Mouse (Mus musculus) T-helper 1 cell (primary cell): ENCODE measurements around the gene Nlk.

Source experiments
- in situ Hi-C: fragments of 300-600 bp; cut with MboI, MseI; formaldehyde crosslinking; loops from one replicate; pipeline ENCODE4 v1.15.1; 2025; ENCODE audit warnings: high pct_unique_total_duplicates

Nlk gene

DNA sequence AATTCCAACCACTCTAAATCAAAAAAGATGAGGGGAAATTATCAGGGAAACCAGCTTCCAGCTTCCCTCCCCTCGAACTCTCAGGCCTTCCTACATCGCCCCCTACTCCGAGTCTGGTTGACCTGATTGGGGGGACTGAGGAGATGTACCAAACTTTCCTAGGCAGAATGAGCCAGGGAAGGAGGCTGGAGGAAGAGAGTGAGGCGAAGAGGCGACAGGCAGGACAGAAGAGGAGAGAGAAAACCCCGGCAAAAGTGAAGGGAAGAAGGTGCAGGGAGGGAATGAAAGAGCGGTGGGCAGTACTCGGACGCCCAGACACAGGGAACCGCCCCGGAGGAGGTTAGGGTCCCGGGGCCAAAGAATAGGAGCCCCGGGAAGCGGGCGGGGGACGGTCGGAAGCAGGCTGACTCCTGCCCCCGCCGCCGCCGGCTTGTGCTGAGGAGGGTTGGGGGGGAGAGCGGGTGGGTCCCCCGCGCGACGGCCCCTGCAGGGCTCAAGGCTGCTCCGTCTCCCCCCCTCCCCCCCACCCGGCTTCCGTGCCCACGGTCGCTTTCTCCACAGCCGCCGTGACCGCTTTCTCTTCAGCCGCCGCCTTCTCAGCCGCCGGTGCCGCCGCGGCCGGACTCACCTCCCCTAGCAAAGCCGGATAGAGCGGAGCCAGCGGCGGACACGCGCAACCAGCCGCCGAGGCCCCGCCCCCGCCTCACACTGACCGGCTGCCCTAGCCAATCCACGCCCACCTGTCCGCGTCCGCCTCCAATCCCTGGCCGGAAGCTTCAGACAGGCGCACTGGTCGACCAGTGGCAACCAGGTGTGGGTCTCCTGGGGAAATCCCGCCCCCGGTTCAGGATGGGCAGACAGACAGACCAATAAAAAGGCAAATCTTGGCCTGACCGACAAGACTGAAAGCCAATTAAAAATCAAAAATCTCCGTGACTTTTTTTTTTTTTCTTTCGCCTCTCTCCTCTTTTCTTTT, at the start of gene Nlk:
Gene Nlk (minus strand): TSS at position 597 of the 976 bp plus-strand sequence.
- in situ Hi-C loops, result no loop called here

DNA sequence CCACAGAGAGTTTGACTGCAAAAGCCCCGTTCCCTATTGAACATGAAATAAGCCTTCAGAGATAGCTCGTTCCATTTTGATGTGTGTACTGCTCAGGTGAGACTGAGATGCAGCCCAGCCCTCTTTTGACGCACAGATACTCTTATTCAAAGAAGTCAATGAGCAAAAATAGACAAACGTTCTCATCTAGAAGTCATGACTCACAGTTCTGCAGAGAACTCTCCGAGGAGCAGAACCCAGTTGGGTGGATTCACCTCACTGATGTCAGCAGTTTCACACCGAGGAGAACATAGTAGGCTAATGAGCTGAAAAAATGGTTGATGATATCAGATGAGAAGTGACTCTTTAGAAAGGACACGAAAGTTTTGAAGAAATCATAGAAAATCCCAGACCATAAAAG, 49.1 kb upstream of the Nlk start:
- in situ Hi-C loops, result no loop called here

DNA sequence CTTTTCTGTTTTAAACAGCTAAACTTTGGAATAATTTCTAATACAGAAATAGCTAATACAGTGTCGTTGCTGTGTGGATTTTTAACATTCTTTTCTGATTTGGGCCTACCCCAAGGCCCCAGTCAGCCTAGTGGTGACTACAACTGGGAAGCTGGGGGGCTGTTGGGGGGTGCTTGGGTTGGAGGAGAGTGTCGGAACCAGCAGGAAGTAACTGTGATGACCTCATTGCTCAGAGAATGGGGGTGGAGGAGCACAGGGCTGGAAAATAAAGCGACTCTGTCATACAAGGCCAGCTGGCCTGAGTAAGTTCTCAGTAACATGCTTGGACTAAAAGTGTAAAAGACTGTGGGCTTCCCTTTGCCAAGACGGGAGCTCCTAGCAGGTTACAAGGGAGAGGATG, 48.3 kb upstream of the Nlk start:
- in situ Hi-C loops, result no loop called here

DNA sequence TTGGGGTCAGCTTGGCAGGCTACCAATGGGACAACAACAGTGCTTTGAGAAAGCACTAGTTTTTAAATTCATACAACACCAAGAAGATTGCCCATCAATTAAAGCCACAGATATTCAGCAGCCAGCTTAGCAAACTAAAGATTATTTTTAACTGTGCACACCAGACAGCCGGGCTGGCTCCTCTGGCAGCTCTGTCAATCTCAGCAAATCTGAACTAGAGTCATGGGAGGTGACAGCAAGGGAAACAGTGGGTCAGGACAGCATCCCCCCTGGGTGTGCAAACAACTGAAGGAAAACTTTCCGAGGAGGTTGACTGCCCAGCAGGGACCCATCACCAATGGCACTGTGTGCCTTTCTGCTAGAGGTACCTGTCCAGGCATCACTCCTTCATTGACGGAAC, 45.3 kb upstream of the Nlk start:
- in situ Hi-C loops, result no loop called here

DNA sequence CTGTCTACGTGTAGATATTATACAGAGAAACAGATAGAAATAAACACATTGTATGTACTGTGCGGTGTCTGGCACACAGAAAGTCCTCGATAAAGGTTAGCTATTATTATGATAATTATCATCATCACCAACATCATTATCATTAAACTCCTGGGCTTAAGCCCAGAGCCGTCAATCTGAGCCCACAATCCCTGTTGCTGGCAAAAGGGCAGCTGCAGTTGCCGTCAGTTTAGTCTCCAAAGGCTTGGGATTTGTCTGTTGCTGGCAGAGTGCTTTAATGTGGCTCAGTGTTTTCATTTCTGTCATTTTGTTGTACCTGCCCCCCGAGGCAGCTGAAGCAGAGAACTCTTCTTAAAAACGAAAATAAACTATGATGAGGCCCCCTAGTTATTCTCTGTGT, 44.8 kb upstream of the Nlk start:
- in situ Hi-C loops, result no loop called here

DNA sequence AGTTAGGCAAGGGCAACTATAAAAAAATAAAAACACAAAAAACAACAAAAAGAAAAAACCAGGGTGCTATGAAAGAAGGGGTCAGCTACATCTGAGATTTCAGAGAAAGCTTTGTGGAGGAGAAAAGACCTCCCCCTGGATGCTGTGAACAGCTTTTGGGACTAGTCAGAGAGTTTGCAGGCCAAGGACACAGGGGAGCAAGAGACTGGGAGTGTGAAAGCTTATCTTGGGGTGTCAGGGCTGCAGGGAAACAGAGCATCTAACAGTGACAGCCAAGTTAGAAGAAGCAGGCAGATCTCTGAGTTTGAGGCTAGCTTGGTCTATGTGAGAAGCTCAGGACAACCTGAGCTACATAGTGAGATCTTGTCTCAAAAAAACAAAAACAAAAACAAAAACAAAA, 42.2 kb upstream of the Nlk start:
- in situ Hi-C loops, result no loop called here

DNA sequence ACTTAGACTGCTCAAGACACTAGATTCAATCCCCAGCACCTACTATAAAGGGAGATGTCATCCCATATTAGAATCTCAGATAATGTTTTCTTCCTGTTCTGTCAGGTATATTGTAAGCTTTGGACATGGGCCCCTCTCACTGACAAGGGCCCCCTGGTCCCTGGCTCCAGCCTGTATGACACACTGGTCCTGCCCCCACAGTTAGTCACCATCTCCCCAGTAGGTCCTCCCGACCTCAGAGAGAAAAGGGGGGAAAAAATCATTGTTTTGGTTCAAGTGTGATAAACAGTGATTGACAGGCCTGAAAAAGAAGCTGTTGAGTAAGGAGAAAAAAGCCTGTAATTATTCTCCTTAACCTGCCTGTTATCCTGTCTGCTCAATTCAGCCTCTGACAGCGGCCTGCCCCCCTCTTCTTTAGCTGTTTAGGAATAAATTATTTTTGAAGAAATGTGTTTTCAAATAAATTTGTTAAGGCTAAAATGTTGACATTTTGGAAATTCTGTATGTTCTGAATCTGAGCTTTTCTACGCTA, 39.8 kb upstream of the Nlk start:
- in situ Hi-C loops, result no loop called here

DNA sequence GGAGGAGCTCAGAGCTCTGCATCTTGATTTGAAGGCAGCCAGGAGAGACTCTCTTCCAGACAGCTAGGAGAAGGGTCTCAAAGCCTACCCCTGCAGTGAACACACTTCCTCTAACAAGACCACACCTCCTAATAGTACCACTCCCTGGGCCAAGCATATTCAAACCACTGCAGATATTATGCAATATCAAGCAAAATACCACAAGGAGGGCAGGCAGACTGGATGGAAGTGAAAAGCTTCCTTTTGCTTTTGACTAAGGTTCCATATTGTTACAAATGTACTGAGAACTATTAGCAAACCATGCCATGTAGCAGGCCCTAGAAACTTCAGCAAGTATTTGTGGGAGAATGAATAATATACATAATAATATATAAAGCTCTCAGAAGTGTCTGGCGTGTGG, 38.0 kb upstream of the Nlk start:
- in situ Hi-C loops, result no loop called here

DNA sequence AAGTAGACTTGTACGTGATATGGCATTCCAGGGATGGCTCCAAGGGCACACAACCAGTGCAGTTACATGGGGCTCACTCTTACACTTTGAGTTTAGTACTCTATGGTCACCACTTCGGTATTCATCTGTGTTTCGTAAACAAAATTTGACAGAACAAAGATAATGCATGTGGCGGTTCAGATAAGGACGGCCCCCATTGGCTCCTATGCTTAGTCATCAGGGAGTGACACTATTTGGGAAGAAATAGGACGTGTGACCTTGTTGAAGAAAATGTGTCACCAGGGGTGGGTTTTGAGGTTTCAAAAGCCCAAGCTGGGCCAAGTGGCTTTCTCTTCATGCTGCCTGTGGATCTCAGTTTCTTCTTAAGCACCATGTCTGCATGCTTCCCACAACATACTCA, 35.4 kb upstream of the Nlk start:
- in situ Hi-C loops, result no loop called here

DNA sequence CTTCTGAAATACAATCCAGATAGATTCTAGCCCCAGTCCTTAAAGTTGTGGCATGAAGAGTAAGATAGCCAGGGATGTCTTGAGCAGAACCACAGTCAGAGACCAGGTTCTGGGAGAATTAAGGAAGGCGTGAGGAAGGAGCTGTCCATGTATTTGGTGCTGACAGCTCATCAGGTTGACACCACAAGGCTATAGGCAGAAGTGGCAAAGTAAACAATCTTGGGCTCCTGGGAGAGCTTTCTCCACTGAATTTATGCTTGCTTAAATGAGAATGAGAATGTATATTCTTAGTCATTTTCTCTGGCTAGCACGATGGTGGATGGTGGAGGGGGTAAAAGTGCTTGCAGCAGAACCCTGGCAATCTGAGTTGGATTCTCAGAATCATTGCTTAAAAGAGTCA, 33.7 kb upstream of the Nlk start:
- in situ Hi-C loops, result no loop called here

DNA sequence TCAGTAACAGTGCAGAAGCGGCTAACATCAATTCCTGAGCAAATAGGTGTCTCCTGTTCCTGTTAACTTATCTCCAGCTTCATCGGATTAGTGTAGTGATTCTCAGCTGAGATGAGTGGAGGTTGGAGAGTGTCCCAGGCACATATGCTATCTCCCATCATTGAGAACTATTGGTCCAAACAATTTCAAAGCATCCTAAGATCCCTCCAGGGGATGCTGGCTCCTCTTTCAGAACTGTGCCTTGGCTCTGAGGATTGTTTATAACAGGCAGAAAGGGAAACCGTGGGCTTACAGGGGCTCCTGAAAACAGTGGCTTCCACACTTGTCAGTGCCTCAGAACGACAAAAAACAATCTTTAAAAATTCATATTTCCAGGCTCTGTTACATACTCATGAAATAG, 30.9 kb upstream of the Nlk start:
- in situ Hi-C loops, result no loop called here

DNA sequence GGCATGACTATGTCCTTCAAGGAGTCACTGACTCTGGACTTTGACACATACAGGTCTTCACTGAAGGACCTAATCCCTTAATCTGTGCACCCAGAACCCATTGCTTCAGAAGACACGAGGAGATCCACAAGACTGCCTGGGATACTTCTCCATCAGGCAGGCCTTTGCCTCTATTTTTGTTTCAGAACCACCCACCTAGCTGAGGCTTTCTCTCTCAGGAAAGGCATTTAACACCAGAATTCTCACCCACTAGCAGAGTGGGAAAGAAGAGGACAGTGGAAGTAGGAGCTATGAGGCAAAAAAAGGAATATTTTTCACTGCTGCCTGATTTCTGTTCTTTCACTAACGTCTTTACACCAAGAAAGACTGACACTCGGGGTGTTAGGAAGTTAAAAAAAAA, 29.2 kb upstream of the Nlk start:
- in situ Hi-C loops, result no loop called here

DNA sequence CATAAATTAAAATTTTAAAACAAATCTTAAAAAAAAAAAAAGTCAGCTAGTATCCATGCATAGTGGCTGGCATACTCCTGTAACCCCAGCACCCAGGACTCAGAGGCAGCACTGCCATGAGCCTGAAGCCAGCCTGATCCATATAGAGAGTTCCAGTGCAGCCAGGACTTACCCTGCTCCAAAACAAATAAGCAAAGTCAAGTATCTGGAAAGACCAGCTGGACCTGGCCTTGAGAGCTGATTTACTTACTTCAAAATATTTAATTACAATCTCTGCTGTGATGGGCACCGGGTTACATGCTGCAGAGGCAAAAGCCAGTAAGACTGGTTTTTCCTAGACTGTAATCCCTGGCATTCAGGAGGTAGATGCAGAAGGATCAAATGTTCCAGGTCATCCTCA, 27.6 kb upstream of the Nlk start:
- in situ Hi-C loops, result no loop called here

DNA sequence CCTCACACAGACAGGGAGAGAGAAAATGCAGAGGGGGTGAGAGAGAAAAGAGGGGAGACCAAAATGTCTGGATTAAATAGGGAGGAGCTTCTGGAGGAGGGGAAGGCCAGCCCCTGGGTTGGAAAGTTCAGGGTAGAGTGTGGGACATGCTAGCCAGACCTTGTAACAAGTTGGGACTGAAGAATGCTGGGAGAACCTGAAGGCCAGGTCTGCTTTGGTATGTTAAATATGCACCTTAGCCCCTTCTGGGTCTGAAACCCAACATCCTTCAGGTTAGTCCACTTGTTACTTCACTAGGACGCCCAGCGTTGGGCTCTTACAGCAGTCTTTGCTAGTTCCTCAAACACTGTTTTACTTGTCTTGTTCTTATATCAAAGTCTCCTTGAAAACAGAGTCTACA, 24.2 kb upstream of the Nlk start:
- in situ Hi-C loops, result no loop called here

DNA sequence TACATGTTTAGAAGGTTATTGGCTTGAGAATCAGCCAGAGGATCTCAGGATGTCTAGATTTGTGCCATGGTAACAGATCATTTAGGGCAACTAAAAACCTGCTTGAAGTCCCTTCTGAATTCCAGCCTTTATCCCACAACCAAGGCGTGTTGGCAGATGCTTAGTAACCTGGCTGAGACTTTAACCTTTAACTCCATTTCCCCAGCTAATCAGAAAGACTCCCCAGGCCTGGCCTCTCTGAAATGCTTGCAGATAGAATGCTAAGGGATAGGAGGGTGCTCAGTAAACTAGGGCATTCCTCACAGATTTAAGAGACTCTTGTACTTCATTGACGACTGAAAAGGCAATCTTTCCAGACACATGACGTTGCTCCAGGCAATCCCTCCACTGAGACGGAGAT, 20.5 kb upstream of the Nlk start:
- in situ Hi-C loops, result no loop called here

DNA sequence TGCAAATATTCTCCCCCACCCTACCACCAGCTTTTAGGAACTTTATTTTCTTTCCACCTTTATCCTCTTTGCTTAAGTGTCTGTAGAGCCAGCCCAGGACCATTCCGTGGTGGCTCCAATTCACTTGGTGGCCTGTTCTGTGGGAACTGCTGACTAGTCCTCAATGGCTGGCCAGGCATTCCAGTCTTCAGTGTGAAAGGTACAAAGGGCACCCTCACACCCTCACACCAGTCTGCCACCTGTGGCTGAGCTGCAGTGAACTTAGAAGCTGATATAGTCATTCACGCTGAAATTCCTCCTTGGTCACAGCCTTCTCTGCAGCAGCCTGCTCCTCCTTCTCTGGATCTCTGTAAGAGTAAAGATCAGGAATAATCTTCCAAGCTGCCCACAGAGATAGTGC, 11.5 kb upstream of the Nlk start:
- in situ Hi-C loops, result no loop called here

DNA sequence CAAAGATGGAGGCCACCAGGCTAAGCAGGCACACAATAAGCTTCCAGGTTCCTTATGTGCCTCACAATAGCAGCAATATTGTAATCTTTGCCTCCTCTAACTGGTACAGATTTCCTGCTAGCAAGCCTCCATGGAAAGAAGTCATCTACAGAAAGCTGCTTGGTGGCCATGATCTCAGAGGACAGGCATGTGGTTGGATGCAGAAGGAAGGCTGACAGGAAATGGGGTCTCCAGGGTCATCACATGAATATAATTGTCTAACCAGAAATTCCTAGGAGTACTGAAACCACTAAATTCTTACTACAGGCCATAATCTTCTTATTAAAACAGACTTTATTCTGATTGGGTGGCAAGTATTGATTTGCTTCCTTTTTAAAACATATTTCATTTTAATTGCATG, 8.9 kb upstream of the Nlk start:
- in situ Hi-C loops, result no loop called here

DNA sequence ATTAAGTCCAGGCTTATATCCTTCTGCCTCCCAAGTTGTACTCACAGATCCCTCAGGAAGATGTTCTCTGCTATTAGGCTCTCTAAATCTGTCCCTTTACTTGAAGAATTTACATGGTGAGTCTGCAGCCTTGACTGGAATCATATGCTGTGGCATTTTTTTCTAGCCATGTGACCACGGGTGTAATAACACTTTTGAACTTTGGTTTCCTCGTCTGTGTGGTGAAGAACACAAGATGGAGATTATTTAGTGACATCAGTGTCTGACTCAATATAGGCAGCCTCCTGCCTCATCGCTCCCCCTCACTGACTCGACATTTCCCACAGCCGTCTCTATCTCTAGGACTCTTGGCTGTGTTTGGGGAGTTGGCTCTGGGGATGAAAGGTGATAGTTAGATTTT, 5.9 kb upstream of the Nlk start:
- in situ Hi-C loops, result no loop called here

DNA sequence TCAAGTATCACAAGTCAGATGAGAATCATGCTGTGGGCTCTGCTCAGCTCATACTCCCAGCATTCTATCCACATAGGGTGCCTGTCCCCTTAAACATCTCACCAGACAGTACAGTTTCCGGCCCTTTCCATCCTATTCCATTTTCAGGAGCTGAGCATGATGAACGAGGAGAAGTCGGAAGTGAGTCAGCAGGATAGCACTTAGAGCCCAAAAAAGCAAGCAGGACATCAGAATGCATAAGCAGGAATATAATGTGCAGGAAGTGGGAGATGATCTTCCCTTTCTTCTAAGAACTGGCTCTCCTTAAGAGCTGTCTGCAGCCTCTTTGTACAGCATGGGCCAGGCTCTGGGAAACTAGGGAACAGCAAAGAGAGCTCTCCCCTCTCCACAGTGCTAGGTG, 5.1 kb upstream of the Nlk start:
- in situ Hi-C loops, result no loop called here

DNA sequence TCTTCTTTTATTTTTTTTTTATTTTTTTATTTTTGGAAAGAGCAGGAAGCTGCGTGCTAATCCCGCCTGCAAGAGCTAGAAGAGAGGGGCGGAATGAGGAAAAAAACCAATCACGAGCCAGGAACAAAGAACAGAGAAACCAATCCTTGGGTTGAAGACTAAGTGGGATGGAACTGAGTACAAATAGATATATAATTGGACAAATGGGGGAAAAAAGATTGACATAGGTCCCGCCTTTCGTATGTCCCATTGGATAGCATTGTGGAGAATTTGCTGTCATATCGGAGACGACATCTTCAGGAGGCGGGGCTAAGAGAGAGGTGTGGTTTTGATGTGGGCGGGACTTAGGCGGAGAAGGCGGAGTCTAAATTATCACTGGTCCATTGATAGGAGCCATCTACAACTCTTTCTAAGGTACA, 589 bp upstream of the Nlk start:
- in situ Hi-C loops, result no loop called here

DNA sequence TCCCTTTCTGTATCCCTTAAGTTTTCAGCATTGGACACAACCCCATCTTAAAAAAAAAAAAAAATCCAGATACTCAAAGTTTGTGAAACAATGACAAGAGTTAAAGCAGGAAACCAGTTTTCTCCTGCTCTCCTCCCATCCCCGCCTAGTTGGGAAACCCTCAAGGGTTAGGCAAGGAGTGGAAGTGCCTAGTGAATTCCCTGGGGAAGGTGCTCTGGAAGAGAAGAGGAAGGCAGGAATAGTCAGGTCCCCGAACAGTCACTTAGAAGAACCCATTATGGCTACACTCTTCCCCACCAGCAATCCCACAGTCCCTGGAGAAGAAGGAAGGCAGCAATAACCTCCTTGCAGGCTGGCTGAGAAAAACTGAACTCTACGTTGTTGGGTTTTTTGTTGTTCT, 2.9 kb downstream of the Nlk start:
- in situ Hi-C loops, result no loop called here

DNA sequence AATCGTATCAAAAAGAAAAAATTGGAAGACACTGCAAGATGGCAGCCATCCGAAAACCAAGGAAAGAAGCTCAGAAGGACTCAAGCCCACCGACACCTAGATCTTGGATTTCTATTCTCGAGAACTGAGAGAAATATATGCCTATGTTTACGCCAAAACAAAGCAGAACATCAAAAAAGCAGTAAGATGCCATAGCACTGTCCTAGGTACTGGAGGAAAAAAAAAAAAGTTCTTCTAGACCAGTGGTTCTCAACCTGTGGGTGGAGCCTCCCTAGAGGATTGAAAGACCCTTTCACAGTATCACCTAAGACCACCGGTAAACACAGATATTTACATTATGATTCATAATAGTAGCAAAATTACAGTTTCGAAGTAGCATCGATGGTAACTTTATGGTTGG, 3.9 kb downstream of the Nlk start:
- in situ Hi-C loops, result no loop called here

DNA sequence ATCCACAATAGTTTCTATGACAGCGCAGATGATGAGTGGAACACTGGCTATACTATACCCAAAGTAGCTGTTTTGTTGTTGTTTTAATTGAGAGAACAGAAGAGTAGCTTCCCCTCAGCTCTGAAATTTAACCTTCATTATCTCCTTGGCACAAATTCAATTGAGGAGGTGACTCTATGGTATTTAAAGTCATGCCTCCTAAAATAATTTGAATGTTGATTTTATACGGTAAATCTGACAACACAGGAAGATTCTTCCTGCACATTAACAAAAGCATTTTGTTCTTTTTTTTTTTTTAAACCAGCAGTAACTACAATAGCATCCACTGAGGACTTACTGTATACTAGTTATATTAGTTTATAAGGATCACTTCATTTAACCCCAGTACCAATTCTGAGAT, 6.0 kb downstream of the Nlk start:
- in situ Hi-C loops, result no loop called here

DNA sequence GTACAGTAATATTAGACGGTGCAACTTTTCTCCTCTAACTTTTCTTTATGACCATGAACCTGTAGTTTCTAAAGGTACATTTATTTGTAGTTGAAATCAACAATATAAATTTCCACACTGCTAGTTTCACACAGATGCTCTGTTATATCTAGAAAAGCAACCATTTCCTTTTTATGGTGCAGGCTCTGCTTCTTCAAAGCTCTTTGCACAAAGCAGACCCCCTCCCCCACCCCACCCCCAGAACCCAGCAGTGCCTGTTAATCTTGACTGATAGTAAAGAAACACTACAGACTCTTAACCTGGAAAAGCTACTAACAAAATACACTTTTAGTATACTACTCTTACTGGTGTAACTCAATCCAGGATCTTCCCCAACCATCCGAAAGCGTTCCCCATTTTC, 6.6 kb downstream of the Nlk start:
- in situ Hi-C loops, result no loop called here
